Mouse (Mus musculus): ENCODE measurements at regions not wholly inside any gene's neighbourhood (a gene's known extent, or its start where the extent isn't known, plus 50 kb on each side); places are given as distances from the start of the nearest gene placed in this dataset.

GRCm38 (mm10) chr7:119252742-119253141 lies 68.3 kb upstream of the Gpr139 start (continued):
- no peak for TF ChIP-seq UBTF (IDR thresholded peaks at IDR 0.05; ENCODE audit: borderline replicate concordance, insufficient read depth, low read depth, low read length)
- TF ChIP-seq CHD2 (IDR thresholded peaks at IDR 0.05; ENCODE audit: low read length), result no peak
- TF ChIP-seq USF2 (IDR thresholded peaks at IDR 0.05; ENCODE audit: borderline replicate concordance in 1 of 2, insufficient read depth in 1 of 2, low read depth in 1 of 2, low read length in 2 of 2), result no peak
- TF ChIP-seq MXI1 (IDR thresholded peaks at IDR 0.05; ENCODE audit: low read depth, low read length), result no peak
- TF ChIP-seq MYC (IDR thresholded peaks at IDR 0.05; ENCODE audit: low read depth, low read length), result no peak
- TF ChIP-seq NELFE (IDR thresholded peaks at IDR 0.05; ENCODE audit: low read depth, low read length), result no peak
- TF ChIP-seq ETS1 (IDR thresholded peaks at IDR 0.05; ENCODE audit: low read depth, low read length), result peak; percentile 66
- TF ChIP-seq NRF1 (IDR thresholded peaks at IDR 0.05; ENCODE audit: insufficient read depth, low read depth, low read length, poor library complexity, severe bottlenecking), result no peak
- TF ChIP-seq SMC3 (IDR thresholded peaks at IDR 0.05; ENCODE audit: low read depth, low read length), result no peak
- TF ChIP-seq MAFK (IDR thresholded peaks at IDR 0.05; ENCODE audit: borderline replicate concordance, low read depth, low read length), result no peak
- no peak for TF ChIP-seq ZMIZ1 (IDR thresholded peaks at IDR 0.05; ENCODE audit: low read depth, low read length)
- peak; percentile 24; the same call in 1 of the 2 replicates for TF ChIP-seq TAL1 (IDR thresholded peaks at IDR 0.05; ENCODE audit: low read length)
- no peak; the same call in 1 of the 2 replicates for TF ChIP-seq RCOR1 (IDR thresholded peaks at IDR 0.05; ENCODE audit: low read depth, low read length)
- TF ChIP-seq KAT2A (conservative IDR thresholded peaks at IDR 0.05; ENCODE audit: low read depth, low read length), result no peak
- no peak for TF ChIP-seq GABPA (IDR thresholded peaks at IDR 0.05; ENCODE audit: low read depth, low read length)
- TF ChIP-seq ZC3H11A (IDR thresholded peaks at IDR 0.05; ENCODE audit: low read depth, low read length), result no peak
- no peak for TF ChIP-seq ZNF384 (IDR thresholded peaks at IDR 0.05; ENCODE audit: low read depth, low read length)

GRCm38 (mm10) chr7:119251679-119252078 lies 67.3 kb upstream of the Gpr139 start:
- DNase-seq (ENCODE audit: low read depth, low spot score), result peak; percentile 54
- Histone ChIP-seq H3K4me1 (ENCODE audit: control insufficient read depth in 1 of 2, insufficient read depth in 2 of 2, low read length in 2 of 2) (peaks cover 8 to 24% of the 10 kb centered on the region in 2 experiments), H3K9me3 (replicated peaks; ENCODE audit: insufficient read depth, low read length) (no peaks in the 10 kb centered on the region), H3K27me3 (ENCODE audit: control insufficient read depth in 1 of 2, insufficient read depth in 2 of 2, low read length in 2 of 2) (no peaks in the 10 kb centered on the region), H3K79me2 (ENCODE audit: control insufficient read depth, insufficient read depth, low read length, poor library complexity) (no peaks in the 10 kb centered on the region), H3K27ac (ENCODE audit: control insufficient read depth, low read depth, low read length) (peak overlapping the region; percentile 71), H3K9ac (ENCODE audit: control insufficient read depth, low read depth, low read length, poor library complexity, severe bottlenecking) (no peak overlapping the region), H3K36me3 (ENCODE audit: control insufficient read depth in 1 of 2, insufficient read depth in 2 of 2, low read length in 2 of 2) (peaks cover 0 to 25% of the 10 kb centered on the region in 2 experiments; a peak in 2 of 4 replicates), H3K4me3 (ENCODE audit: control insufficient read depth in 1 of 2, insufficient read depth in 1 of 2, low read depth in 2 of 2, low read length in 2 of 2) (no peak overlapping the region)
- no peak for TF ChIP-seq NRF1 (IDR thresholded peaks at IDR 0.05; ENCODE audit: insufficient read depth, low read depth, low read length, poor library complexity, severe bottlenecking)
- peak; percentile 41 to 79; a peak in 3 of 4 replicates for TF ChIP-seq EP300 (IDR thresholded peaks at IDR 0.05; ENCODE audit: low read depth in 1 of 2, low read length in 2 of 2)
- peak; percentile 42; the same call in 1 of the 2 replicates for TF ChIP-seq GATA1 (IDR thresholded peaks at IDR 0.05; ENCODE audit: low read depth, low read length)
- TF ChIP-seq ETS1 (IDR thresholded peaks at IDR 0.05; ENCODE audit: low read depth, low read length), result peak; percentile 18; the same call in 1 of the 2 replicates
- TF ChIP-seq TCF12 (IDR thresholded peaks at IDR 0.05; ENCODE audit: low read depth, low read length), result peak; percentile 32; the same call in 1 of the 2 replicates
- TF ChIP-seq E2F4 (IDR thresholded peaks at IDR 0.05; ENCODE audit: borderline replicate concordance, low read depth, low read length), result no peak
- no peak; the same call in 1 of the 2 replicates for TF ChIP-seq RCOR1 (IDR thresholded peaks at IDR 0.05; ENCODE audit: low read depth, low read length)
- TF ChIP-seq HCFC1 (IDR thresholded peaks at IDR 0.05; ENCODE audit: low read depth, low read length), result no peak
- peak; percentile 90 for TF ChIP-seq TAL1 (IDR thresholded peaks at IDR 0.05; ENCODE audit: low read length)

Measured in MEL (cell line).